Mouse (Mus musculus) urinary bladder, postnatal 25 days (tissue): Measurements from ENCODE around the gene Slc25a16.

Source experiments
- DNase-seq: peaks from one replicate; pipeline ENCODE4 v3.0.0; 2022; ENCODE audit warnings: low spot score

The Slc25a16 gene

DNA sequence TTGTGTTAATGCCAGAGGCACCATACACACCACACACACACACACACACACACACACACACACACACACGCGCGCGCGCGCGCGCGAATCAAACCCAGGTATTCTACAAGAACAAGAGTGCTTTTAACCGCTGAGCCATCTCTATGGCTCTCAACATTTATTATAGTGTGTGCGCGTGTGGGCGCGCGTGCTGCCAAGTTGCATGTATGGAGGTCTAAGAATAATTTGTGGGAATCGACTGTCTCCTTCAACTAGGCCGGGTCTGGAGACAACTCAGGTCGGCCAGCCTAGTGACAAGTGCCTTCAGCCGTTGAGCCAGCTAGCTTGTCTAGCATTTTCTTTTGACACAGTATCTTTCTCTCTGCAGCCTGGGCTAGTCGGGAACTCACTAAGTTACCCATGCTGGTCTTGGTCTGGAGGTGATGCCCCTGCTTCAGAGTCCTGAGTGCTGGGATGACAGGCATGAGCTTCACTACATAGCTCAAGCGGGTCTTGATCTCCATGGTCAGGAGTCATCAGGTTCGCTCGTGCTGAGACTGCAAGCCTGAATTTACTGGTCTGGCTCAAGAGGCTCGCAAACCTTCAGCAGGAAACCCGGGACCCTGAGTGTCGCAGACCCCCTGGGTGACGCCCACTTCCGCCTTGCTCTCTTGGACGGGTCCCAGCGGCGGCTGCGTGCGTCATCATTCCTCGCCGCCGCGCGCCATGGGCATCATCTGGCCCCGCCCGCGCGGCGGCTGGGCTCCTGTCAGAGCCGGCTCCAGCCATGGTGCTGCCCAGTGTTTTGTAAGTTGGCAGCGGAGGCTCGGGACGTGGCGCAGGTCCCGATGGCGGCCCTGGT, at the start of gene Slc25a16:
Gene Slc25a16, plus strand, starts transcription at position 709 of the 841 bp plus-strand sequence.
- peak; percentile 92 for DNase-seq

DNA sequence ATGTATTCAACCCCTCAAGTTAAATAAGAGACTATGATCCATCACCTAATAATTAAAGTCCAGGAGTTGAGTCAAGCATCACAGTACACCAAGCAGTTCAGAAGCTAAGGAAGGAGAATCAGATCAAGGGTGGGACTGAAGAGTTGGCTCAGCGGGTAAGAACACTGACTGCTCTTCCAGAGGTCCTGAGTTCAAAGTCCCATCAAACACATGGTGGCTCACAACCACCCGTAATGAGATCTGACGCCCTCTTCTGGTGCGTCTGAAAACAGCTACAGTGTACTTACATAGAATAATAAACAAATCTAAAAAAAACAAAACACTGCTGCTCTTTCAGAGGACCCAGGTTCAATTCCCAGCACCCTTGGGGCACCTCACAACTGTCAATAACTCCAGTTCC, 45.6 kb upstream of the Slc25a16 start:
- no peak for DNase-seq

DNA sequence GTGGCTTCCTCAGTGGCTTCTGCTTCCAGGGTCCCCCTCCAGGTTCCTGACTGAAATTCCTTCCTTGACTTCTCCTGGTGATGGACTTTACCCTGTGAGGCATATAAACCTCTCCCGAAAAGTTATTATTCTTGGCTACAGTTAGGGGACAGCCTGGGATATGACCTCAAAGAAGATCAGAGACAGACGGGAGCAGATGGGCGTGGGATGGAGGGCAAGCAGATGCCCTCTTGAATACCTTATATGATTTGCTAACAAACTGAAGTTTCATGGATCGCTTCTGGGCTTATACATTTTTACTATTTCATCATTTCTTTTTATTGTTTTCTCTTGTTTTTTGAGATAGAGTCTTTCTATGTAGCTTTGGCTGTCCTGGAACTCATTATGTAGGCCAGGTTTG, 44.9 kb upstream of the Slc25a16 start:
- DNase-seq = no peak

DNA sequence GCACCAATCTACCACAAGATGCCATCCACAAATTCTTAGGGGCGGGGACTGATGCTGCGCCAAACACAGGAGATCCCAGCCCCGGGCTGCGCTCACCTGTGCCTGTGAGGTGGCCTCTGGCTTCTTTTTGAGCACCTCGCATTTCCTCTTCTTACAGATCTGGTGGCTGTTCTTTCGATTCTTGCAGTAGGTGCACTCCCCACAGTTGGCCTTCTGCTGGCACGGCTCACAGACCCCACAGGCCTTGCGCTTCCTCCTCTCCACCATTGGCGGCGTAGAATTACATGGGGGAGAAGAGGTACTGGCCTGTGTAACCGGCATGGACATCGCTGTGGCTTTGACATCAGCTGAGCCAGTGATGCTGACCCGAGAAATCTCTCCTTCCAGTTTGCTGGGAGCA, 42.4 kb upstream of the Slc25a16 start:
- no peak for DNase-seq

DNA sequence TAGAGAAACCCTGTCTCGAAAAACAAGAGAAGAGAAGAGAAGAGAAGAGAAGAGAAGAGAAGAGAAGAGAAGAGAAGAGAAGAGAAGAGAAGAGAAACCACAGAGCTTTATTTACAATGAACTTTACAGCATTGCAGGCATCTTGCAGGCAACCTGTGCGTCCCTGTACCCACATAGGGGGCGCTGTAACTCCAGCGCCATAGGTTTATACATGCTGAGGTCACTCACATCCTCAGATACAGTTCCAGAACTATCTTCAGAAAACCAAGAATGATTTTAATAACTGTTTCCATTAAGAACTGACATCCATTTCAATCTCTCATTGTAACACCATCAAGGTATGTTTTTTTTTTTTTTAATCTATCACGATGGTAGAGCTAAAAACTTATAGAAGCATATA, 39.2 kb upstream of the Slc25a16 start:
- DNase-seq = no peak

DNA sequence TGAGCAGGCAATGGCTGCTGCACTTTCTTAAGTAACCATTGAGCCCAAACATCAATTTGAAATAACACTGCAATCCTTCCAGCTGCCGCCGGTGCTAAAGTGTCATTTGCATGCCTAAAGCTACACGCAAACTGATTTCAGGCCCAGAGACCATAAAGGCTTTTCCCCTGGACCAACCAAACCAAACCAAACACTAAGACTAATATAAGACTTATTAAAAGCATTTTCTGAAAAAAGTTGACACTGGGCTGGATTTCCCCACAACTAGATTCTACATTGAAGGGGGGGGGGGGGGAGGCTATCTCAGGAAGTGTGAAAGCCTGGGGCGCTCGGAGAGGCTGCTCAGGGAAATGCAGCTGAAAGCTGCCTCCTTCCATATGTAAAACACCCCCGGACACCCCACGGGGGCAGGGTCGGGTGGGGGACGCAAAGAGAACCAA, 36.5 kb upstream of the Slc25a16 start:
- no peak for DNase-seq

DNA sequence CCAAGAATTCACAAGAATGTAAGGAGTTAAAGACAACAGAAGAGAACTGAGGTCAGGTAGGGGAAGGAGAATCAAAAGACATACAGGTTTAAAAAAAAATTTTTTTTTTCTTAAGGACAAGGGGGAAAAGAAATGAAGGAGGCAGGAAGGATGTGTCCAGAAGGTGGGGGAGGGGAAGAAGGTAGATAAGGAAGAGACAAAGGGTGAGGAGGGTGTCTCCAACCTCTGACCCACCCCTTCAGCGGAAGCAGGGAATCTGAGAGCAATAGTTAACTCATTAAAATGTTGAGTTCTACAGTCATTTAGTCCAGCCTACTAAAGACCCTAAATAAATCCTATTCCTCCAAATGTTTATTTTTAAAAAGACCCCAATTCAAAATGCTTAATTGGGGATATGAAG, 35.9 kb upstream of the Slc25a16 start:
- no peak for DNase-seq

DNA sequence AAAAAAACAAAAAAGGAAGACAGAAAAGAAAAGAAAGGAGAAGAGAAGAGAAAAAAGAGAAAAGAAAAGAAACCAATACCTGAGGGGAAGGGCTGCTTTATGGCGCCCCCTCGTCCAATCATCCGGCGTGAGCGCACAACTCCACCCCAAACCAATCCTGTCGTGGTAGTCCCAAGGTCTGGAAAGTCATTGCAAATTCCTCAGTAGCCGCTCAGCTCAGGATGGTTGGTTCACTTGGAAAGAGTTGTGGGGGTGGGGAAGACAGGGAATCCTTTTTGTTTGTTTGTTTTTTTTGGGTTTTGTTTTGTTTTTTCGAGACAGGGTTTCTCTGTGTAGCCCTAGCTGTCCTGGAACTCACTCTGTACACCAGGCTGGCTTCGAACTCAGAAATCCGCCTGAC, 35.0 kb upstream of the Slc25a16 start:
- DNase-seq = no peak

DNA sequence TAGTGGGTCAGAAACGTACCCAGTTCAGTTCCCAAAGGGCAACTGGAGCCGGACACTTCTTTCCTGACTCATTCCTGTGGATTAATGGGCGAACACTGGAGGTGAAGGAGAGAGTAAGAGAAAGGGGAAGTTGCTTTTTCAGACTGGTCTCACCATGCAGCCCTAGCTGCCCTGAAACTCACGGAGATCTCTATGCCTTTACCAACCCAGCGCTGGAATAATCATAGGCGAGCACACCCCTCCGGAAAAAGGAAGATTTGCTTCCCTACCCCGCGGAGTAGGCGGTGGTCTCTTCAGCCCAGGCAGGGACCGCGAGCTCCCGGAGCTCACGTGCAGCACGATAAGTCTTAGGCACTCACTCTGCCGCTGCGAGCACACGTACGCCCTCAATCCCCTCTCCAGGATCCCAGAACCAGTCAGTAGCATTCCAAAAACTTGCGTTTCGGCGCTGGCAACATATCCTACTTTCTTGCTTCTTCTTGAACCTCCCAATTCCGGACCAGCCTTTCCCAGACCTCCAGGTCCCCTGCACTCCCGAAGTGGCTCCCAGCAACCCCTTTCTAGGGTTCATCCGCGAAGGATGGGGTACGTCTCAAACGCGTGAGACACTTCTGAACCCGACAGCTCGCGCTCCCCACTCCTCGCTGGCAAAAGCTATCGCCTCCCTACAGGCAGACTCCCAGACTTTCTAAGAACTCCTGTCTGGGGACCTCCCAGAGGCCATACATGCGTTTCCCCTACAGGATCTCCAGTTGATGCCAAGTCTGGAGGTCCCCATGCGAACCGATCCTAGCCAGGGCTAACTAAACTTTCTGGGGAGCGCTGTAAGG, 34.2 kb upstream of the Slc25a16 start:
- DNase-seq = no peak

DNA sequence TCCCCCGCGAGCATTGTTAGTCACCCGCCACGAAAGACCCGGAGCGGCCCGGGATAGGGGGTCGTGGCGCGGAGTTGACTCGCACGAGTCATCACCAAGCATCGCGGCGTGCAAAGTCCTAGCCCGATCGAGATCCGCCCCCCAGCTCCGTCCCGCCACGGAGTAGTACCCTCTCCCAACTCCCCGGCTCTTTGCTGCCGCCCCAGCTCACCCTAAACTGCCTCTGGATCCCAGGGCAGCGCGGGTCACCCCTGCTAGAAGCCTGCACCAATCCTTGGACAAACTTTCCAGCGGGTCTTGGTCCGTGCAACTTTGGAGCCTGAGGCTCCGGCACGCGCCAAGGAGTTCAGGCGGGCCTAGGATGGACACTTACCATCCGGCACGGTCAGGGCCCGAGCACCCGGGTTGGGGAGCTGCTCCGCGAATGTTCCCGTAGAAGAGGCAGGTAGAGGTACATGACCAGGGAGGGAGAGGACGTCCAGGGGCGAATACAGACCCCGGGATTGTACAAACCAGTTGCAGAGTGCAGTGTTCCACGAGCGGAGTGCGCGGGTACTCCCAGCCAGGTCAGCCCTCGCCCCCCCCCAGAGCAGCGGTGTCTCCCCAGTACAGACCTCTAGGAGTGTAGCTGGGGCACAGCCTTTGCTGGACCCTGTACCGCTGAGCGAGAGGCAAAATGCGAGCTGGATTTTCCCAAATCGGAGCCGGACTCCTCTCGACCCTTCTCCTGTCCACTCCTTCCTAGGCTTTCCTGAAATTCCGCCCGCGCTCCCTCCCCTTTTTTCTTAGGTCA, 33.4 kb upstream of the Slc25a16 start:
- peak; percentile 45 for DNase-seq

DNA sequence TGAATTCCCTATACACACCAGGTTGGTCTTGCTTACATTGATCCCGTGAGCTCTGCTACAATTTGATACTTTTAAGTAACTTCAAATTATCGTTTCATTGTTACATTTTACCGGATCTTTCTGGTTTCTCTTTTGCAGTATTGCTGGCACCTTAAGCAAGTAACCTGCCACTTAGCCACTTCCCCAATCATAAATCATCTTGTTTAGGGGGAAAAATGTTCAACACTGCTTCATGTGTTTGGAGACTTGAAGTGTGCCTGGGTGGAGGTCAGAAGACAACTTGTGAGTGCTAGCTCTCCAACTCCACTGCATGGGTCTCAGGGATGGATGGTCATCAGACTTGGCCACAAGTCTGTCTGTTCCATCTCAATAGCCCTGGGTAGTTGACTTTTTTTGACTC, 29.4 kb upstream of the Slc25a16 start:
- DNase-seq = no peak

DNA sequence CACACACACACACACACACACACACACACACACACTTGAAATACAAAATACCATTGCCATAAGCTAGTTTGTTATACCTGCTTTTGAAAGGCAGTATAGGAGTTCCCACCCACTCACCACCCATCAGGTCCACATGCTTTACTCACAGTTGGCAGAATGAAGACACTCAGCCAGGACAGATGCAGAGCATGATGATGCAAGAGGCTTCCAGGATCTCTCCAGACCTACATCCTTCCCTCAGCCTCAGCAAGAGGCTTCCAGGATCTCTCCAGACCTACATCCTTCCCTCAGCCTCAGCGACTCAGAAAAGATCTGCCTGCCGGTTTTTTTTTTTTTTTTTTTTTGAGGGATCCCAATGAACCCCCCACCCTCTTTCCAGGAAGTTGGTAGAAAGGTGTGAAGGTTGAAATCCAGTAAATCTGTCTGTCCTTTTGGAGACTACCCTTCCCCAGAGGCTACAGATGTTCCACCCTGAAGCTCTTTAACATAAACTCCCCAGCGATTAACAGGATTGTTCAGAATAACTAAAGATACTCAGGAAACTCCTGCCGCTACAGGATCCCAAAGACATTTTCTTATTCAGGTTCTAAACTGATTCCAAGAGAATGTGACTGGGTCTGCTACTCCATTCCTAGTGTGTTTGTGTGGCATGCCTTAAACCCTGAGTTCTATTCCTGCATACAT, 27.7 kb upstream of the Slc25a16 start:
- no peak for DNase-seq

DNA sequence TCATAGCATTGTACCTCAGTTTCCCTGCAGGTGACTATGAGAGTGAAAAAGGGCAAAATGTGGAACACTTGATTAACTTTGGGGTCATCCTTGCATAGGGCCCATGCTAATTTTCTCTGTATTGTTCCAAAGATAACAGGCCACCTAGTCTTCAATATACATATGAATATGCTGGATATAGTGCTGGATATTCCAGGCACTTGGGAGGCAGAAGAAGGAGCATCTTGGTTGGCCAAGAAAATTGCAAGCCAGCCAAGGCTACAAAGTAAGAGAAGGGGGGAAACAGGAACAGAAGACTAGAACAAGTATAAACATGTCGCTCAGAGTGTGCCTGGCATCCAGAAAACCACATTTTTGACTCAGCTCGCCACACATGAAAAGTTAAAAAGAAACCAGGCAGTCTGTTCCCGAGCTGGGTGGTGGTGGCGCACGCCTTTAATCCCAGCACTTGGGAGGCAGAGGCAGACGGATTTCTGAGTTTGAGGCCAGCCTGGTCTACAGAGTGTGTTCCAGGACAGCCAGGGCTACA, 27.0 kb upstream of the Slc25a16 start:
- DNase-seq = no peak

DNA sequence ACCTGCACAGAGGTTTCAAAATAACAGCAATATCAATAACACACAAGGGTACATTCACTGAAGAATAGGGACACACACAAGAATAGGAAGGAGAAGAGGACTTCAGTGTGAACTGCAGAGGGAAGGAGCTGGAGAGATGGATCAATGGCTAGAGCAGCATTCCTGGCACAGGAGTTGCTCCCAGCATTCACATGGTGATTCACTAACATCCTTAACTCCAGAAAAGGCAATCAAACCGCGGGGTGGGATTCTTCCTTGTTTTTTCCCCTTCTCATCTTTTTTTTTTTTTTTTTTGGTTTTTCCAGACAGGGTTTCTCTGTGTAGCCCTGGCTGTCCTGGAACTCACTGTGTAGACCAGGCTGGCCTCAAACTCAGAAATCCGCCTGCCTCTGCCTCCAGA, 26.0 kb upstream of the Slc25a16 start:
- no peak for DNase-seq

DNA sequence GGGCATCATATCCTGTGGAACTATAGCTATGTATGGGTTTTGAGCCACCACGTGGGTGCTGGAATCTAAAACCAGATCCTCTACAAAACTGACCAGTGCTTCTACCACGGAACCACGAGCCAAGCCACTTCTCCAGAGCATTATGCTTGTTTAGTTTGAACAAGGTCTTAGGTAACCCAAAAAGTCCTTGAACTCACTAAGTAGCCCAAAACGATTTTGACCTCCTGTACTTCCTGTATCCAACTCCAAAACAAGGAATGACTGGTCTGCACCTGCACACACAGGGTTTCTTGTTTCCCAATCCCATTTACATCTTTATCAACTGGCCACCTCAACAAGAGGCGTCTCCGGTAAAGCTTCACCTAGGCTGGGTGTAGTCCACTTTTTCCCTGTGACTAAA, 25.0 kb upstream of the Slc25a16 start:
- no peak for DNase-seq

DNA sequence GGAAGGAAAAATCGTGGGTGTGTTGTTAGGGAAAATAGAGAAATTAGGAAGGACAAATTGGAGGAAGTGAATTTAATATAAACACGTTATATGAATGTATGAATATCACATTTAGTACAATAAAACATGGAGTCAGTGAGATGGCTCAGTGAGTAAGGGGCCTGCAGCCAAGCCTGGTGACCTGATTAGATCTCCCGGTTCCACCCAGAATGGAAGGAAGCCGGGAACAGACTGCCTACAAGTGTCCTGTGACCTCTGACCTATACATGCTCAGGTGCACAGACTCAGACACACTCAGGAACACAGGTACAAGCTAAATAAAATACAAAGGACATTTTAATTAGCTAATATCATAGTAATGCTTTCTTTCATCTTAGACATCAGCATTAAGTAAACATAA, 24.4 kb upstream of the Slc25a16 start:
- DNase-seq = no peak

DNA sequence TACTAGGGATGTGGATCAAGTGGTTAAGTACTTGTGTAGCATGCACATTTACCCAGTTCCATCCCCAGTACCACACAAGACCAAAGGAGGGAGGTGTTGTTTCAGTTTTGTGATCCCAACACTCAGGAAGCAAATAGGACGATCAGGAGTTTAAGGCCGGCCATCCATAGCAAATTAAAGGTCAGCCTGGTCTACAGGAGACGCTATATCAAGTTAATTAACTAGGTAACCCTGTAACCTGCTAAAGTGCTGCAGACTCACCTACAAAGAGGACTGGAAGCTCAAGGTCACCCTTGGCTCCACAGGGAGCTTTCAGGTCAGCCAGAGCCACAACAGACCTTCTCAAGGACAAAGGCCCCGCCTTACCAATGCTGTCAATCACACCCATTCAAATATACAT, 23.7 kb upstream of the Slc25a16 start:
- DNase-seq = no peak

DNA sequence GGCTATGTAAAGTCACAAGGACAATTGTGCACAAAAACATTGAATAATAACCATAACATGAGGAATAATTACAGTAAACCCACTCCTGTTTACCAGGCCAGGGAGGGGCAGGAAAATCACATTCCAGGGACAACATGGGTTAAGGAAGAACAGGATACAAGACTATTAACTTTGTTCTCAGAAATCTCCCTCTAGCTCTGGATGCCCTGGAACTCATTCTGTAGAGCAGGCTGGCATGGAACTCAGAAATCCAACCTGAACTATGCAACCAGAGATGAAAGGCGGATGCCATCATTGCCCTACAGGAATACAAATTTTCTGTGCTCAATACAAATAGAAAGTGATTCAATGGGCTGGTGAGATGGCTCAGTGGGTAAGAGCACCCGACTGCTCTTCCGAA, 23.0 kb upstream of the Slc25a16 start:
- no peak for DNase-seq

DNA sequence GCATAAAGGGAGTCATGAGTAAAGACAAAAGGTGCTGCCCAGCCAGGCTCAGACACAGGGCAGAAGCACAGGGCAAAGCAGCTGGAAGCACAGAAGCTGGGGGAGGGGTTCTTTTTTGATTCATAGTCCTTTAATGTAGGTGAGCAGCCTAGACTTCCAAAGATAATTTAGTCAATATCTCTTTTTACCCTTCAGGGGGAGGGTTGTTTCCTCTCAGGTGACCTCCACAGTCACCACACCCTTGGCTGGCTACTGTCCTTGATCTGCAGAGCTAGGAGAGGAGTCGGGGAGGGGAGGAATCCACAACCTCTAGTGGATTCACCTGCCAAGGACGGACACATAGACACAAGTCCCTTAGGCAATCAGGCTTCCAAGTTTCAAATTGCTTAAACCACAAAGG, 22.4 kb upstream of the Slc25a16 start:
- DNase-seq = no peak

DNA sequence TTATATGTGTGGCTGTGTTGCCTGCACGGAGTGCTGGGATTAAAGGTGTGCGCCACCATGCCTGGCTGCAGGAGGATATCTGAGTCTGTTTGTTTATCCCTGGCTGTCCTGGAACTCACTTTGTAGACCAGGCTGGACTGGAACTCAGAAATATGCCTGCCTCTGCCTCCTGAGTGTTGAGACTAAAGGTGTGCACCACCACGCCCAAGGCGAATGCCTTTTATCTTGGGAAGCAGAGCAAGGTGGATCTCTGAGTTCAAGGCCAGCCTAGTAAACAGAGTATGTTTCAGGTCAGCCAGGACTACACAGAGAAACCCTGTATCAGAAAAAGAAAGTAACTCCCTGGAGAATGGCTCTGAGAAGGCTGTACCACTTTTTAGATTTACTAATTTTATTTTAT, 20.3 kb upstream of the Slc25a16 start:
- DNase-seq = no peak

DNA sequence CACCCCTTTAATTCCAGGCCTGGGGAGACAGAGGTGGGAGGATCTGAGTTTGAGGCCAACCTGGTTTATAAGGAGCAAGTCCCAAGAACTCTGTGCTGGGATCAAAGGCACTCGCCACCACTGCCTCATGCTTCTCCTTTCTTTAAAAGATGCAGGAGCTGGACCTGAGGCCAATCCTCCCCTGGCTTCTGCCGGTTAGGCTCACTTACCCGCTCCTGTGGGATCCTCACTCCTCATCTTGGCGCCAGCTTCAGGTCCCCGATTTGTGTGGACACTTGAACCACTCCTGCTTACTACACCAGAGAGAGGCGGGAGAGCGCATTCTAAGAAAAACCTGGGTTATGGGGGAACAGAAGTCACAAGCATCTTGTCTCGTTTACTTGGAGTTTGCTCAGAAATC, 18.6 kb upstream of the Slc25a16 start:
- DNase-seq = no peak

DNA sequence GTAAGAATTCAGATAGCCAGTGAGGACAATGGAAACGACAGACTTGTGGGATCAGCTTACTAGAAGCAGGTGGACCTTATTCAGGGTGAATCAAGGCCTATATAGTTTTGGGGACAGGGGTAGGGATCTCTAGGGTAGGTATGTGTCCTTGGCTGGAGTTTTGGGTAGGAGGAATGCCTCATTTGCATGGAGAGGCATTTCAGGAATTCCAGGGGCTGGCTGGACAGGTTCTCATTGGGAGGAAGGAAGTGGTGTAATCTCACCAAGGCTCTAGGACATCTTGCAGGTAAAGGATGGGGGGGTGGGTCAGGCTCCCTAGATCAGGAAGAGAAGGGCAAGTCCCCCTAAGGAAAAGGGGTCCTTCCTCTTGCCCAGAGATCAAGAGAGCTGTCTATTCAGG, 17.6 kb upstream of the Slc25a16 start:
- DNase-seq = no peak
